Mouse (Mus musculus) CH12.LX (cell line): ENCODE data around the gene Scyl3.

ENCODE experiments used
- CTCF ChIP-seq, 2 experiments: IDR thresholded peaks in 1 of 2; conservative IDR thresholded peaks in 1 of 2; 2 replicates each; pipeline ENCODE4 v1.5.1; 2011 to 2012; ENCODE audit warnings: low read depth in 2 of 2, low read length in 2 of 2, improper control_type of control experiment in 1 of 2, inconsistent platforms in 1 of 2, mild to moderate bottlenecking in 1 of 2, moderate library complexity in 1 of 2
- ETS1 ChIP-seq: conservative IDR thresholded peaks from 2 replicates; pipeline ENCODE4 v1.6.1; 2012; ENCODE audit warnings: low read depth, mild to moderate bottlenecking, inconsistent platforms, low read length, improper control_type of control experiment, moderate library complexity
- HCFC1 ChIP-seq: IDR thresholded peaks from 2 replicates; pipeline ENCODE4 v1.6.1; 2012; ENCODE audit warnings: low read depth, mild to moderate bottlenecking, inconsistent platforms, low read length, improper control_type of control experiment
- RCOR1 ChIP-seq: conservative IDR thresholded peaks from 2 replicates; pipeline ENCODE4 v1.6.1; 2012; ENCODE audit warnings: low read depth, mild to moderate bottlenecking, inconsistent platforms, low read length, improper control_type of control experiment
- USF1 ChIP-seq: IDR thresholded peaks from 2 replicates; pipeline ENCODE4 v1.6.1; 2014; ENCODE audit warnings: low read depth, mild to moderate bottlenecking, inconsistent platforms, low read length, improper control_type of control experiment
- ZKSCAN1 ChIP-seq: IDR thresholded peaks from 2 replicates; pipeline ENCODE4 v1.6.1; 2012; ENCODE audit warnings: low read depth, inconsistent platforms, low read length, improper control_type of control experiment, borderline replicate concordance
- ZMIZ1 ChIP-seq: IDR thresholded peaks from 2 replicates; pipeline ENCODE4 v1.6.1; 2012; ENCODE audit warnings: low read depth, mild to moderate bottlenecking, inconsistent platforms, low read length, improper control_type of control experiment

DNA sequence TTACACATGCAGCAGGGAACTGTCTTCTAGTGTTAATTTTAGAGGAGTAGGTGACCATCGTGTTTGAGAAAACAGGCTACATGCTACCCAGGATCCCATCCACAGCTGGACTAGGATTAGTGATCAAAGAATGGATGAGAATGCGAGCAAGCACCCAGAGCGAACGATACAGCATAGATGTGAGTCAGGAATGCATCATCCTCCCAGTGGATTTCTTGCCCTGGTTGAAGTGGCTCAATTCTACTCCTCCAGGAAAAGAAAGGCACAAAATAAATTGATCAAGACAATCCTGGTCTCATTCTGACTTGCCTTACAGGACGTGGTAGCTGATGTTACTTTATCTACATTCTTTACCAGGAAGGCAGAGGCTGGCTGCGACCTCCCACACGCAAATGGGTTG, at the start of gene Scyl3:
- TF ChIP-seq USF1: no peak
- TF ChIP-seq CTCF (conservative IDR thresholded peaks at IDR 0.05 in 1 of 2, IDR thresholded peaks at IDR 0.05 in 1 of 2; ENCODE audit: low read depth in 2 of 2, low read length in 2 of 2): no peak
- TF ChIP-seq ZKSCAN1: no peak
- no peak for TF ChIP-seq RCOR1
- TF ChIP-seq ETS1: no peak
- TF ChIP-seq HCFC1: no peak
- TF ChIP-seq ZMIZ1: no peak
